Mouse (Mus musculus) testis, postnatal 14 days (tissue): ENCODE data around the gene Golga7b.

Experiments used
- DNase-seq: peaks from one replicate; pipeline ENCODE4 v3.0.0; 2021; ENCODE audit warnings: low spot score

Gene Golga7b

DNA sequence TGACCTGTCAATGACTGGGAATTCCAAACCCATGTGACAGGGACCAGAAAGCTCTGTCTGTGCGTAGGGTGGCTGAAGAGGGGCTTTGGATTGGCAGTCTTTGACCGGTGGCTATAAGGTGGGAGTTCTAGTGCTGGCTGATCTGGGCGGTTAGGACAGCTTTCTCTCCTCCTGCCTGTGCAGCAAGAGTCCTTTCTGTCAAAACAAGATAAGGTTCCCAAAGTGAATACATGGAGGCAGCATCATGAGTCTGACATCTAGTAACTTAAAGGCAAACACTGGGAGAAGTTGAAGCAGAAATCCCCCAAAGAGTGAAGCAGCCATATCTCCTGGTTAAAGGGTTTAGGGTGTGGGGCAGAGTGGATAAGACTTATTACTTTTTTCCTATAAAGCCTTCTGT lies at the start of gene Golga7b:
Gene Golga7b, plus strand, starts transcription at position 56 of the 400 bp plus-strand sequence.
- DNase-seq, result no peak

DNA sequence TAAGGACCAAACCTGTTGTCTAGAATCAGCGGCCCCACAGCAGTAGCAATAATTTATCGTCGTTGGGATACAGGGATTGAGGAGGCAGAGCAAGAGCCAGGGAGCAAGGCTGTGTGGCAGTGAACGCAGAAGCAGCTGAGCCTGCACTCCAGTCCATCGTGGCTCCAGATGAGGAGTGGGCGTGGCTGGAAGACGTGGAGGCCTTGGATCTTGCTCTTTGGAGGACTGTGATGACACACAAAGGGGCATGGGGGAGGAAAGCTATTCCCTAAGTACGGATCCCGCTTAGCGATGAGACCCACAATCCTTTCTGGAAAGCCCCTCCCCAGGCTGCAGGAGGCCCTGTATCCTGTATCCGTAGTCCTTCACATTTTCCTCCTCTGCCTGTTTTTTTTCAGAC lies 49.3 kb upstream of the Golga7b start:
- no peak for DNase-seq

- no peak for DNase-seq
These were observed 45.5 kb upstream of the Golga7b start, which contains the start of gene Sfrp5 for GRCm38 (mm10) chr19:42201696-42202381. Sfrp5 (minus strand) TSS chr19:42202252.

DNA sequence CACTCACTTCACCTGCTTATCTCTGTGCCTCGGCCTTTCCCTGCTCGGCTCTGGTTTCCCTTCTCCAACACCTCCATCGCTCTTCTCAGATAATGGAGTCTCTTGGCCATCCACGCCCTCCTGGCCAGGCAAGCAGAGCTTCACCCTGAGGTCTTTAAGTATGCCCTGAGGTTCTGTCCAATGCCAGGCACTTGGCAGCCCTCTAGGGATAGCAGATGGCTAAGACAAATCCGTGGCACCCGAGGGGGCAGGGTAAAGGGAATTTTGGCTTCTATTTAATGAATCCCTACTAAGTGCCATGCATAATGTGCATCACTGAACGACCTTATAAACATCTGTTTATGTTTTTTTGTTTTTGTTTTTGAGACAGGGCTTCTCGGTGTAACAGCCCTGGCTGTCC lies 44.9 kb upstream of the Golga7b start:
- no peak for DNase-seq

- no peak for DNase-seq
These were observed 43.1 kb upstream of the Golga7b start for GRCm38 (mm10) chr19:42204306-42204705.

DNA sequence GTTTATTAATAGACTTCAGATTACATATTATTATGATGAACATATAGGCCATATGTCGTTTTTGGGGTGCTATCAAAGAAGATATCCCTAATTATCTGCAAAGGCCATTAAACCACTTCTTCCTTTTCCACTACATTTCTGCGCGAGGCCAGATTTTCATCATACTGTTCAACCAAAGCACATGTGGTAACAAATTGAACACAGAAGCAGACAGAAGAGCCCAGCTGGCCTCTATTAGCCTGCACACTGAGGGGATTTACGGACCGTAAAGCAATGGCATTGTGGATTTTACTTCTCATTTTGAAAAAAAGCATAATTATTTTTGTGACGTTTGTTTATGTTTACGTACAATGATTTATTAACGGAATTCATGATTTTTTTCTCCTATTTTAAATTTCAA lies 42.2 kb upstream of the Golga7b start:
- no peak for DNase-seq

- DNase-seq, result no peak
These were observed 37.9 kb upstream of the Golga7b start for GRCm38 (mm10) chr19:42209485-42209884.

- DNase-seq, result no peak
These were observed 37.4 kb upstream of the Golga7b start for GRCm38 (mm10) chr19:42209976-42210375.

DNA sequence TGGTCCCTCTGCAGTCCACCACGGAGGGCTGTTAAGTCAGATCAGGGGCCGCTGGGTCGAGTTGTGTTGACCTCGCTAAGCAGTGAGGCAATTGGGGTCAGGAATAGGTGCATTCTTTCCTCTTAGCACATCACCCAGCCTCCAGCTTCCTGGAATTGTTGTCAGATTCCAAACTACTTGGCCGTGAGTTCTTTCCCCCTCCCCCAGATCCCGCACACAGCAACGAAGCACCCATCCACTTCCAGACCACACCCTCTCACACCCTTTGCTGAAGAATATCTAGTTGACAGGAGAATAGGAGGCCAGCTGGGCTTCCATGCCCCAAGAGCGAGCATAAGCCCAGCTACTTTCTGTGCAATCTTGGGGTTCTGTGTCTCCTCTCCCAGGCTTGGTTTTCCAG lies 35.4 kb upstream of the Golga7b start:
- DNase-seq, result no peak

DNA sequence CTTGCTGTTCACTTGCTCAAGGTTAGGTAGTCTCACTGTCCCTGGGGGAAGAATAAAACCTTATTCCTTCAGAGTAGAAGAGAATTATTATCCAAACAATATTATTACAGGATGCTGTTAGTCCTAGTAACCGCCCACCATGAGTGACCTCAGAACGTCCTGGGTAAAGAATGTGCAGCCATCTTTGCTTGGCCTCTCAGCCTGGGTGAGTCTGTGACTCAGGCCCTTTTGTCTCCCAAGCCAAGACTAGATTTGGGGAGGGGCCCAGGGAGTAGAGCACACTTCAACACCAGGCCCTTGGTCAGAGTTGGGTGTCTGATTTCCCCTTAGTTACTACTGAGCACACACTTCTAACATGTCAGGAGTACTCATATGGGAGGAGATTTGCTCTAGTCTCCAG lies 32.8 kb upstream of the Golga7b start:
- no peak for DNase-seq

- no peak for DNase-seq
These were observed 30.5 kb upstream of the Golga7b start for GRCm38 (mm10) chr19:42216699-42217373.

DNA sequence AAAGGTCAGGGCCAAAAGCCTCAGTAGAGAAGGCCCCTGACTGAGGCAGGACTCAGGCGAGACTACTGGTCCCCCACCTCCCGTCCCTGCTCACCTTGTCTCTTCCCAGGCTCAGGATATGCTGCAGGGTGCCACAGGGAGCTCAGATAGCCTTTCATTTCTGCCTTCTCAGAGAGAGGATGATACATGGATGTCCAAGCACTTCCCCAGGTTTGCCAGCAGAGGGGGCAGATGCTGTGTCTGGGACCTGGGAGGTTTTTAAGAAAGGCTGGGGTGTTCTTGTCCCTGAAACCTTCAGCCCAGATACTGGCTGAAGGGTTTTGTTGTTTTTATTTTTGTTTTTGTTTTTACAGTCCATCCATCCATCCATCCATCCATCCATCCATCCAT lies 30.0 kb upstream of the Golga7b start:
- no peak for DNase-seq

DNA sequence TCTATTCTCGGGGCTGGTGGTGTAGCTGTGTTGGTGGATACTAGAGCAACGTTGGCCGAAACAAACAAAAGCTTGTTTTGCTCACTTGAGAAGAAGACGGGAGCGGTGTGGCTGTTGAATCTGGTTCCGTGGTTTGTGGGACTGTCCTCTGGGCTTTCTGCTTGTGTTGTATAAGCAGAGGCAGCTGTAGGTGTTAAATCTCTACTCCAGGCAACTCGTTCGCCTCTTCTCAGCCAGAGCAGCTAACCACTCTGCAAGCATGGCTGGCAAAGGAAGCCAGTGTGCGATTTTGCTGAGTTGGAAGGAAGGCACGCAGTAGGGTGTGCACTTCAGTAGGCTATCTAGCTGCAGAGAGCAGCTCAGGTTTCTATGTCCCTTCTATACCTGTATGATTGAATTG lies 20.9 kb upstream of the Golga7b start:
- DNase-seq, result no peak

GRCm38 (mm10) chr19:42229499-42230287 lies 17.7 kb upstream of the Golga7b start:
- DNase-seq, result no peak

GRCm38 (mm10) chr19:42230288-42230568 lies 17.1 kb upstream of the Golga7b start:
- DNase-seq, result peak; percentile 64

GRCm38 (mm10) chr19:42230986-42231385 lies 16.4 kb upstream of the Golga7b start:
- no peak for DNase-seq

- DNase-seq, result no peak
These were observed 9.6 kb upstream of the Golga7b start for GRCm38 (mm10) chr19:42237602-42238340.

GRCm38 (mm10) chr19:42238341-42238715 lies 9.0 kb upstream of the Golga7b start:
- DNase-seq, result no peak

DNA sequence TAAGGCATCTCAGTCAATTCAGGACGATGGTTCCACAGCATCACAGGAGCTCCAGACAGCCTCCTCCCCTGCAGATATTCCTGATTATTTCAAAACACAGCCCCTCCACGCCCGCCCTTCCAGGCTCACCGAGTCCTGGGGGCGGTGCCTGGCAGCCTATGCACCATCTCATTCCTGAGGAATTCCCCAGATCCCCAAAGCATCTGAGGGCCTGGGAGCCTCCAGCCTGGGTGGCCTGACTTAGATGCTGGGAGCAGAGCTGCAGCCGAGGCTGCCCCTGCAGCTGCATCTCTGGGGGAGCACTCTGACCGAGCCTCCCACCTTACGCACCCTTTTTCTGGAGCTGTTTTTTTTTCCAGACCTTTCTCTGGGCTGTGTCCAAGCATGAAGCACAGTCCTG lies 6.5 kb upstream of the Golga7b start:
- no peak for DNase-seq

DNA sequence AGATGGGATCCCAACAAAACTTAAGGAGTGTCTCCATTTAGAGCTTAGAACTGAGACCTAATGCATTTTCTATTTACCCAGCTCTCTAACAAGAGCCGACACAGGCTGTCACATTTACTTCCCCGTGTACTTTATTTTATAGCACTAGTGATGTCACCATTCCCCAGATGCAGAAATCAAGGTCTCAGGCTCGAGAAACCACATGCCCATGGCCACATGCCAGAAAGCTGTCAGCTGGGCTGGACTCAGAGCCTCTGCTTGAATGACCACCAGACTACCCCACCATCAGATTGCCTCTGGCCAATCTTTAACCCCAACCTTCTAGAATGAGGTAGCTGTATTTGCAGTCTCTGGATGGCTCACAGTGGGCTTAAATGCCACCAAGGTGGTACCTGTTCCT lies 4.0 kb upstream of the Golga7b start:
- no peak for DNase-seq

- DNase-seq, result no peak
These were observed 748 bp upstream of the Golga7b start for GRCm38 (mm10) chr19:42246626-42247025.
